In genomic region chr10:95501463-95502081, GRCm38 (mm10) we compare ENCODE assay signal across 8 mouse cellular contexts. TPM values are rescaled to one million over a fixed set of nuclear protein-coding genes. Genes with fewer than 3 reads are reported as not detected.
A peak's percentile ranks its signal among the peaks of the same experiment; 100 is the strongest.
DNase-seq lines count a peak whose midpoint lies in the region; ATAC-seq and TF ChIP-seq lines count a peak whose summit lies in the region.

TSS of gene Mrpl42 (minus strand) at chr10:95501940.

- WGBS in heart, embryonic 11.5 days (ENCODE audit: insufficient replicate concordance) = under 1% methylated on average over 35 of the region's 35 CpGs
- under 1% methylated on average over 35 of the region's 35 CpGs for WGBS in kidney, embryonic 15.5 days
- under 1% methylated on average over 35 of the region's 35 CpGs for WGBS in limb, embryonic 15.5 days
- WGBS in midbrain, postnatal 0 days = 1% methylated on average over 35 of the region's 35 CpGs

- no peaks in the 10 kb centered on the region for H3K27me3 ChIP-seq in erythroblast, embryonic 14.5 days (ENCODE audit: control insufficient read depth)
- H3K27me3 ChIP-seq in heart, embryonic 11.5 days (ENCODE audit: control insufficient read depth, insufficient read depth, low read length) = no peaks in the 10 kb centered on the region
- H3K27me3 ChIP-seq in kidney, embryonic 15.5 days = no peaks in the 10 kb centered on the region
- no peaks in the 10 kb centered on the region for H3K27me3 ChIP-seq in limb, embryonic 15.5 days
- no peaks in the 10 kb centered on the region for H3K27me3 ChIP-seq in midbrain, postnatal 0 days (ENCODE audit: insufficient read depth, low read length)

- peak; percentile 91 for ATAC-seq in heart, embryonic 11.5 days (replicated peaks; ENCODE audit: insufficient number of reproducible peaks, low FRiP score, low TSS enrichment)
- peak; percentile 97 for ATAC-seq in kidney, embryonic 15.5 days (replicated peaks; ENCODE audit: low FRiP score)
- peak; percentile 89 for ATAC-seq in limb, embryonic 15.5 days (ENCODE audit: insufficient number of reproducible peaks, low FRiP score, low TSS enrichment, low read depth)
- ATAC-seq in midbrain, postnatal 0 days (ENCODE audit: low FRiP score) = peak; percentile 95

- no peak for TF ChIP-seq CTCF in midbrain, postnatal 0 days (IDR thresholded peaks at IDR 0.05)

- H3K36me3 ChIP-seq in erythroblast, embryonic 14.5 days (ENCODE audit: control insufficient read depth) = peaks cover 18% of the 10 kb centered on the region
- peaks cover 6% of the 10 kb centered on the region for H3K36me3 ChIP-seq in heart, embryonic 11.5 days (ENCODE audit: control insufficient read depth, insufficient read depth, low read length)
- peaks cover 23% of the 10 kb centered on the region for H3K36me3 ChIP-seq in kidney, embryonic 15.5 days
- H3K36me3 ChIP-seq in limb, embryonic 15.5 days = peaks cover 13% of the 10 kb centered on the region
- H3K36me3 ChIP-seq in midbrain, postnatal 0 days (ENCODE audit: insufficient read depth, low read length) = no peaks in the 10 kb centered on the region

- peak within 1 kb of the TSS; percentile 86 for H3K27ac ChIP-seq in heart, embryonic 11.5 days (ENCODE audit: low read depth, low read length)
- peak within 1 kb of the TSS; percentile 91 for H3K27ac ChIP-seq in kidney, embryonic 15.5 days
- H3K27ac ChIP-seq in limb, embryonic 15.5 days = peak within 1 kb of the TSS; percentile 88
- H3K27ac ChIP-seq in midbrain, postnatal 0 days (ENCODE audit: low read depth, low read length) = peak within 1 kb of the TSS; percentile 88

- no peaks in the 10 kb centered on the region for H3K9me3 ChIP-seq in erythroblast, embryonic 14.5 days (ENCODE audit: control insufficient read depth, low read length)
- H3K9me3 ChIP-seq in heart, embryonic 11.5 days (replicated peaks; ENCODE audit: control insufficient read depth, low read length) = no peaks in the 10 kb centered on the region
- H3K9me3 ChIP-seq in kidney, embryonic 15.5 days (replicated peaks) = no peaks in the 10 kb centered on the region
- no peaks in the 10 kb centered on the region for H3K9me3 ChIP-seq in limb, embryonic 15.5 days
- no peaks in the 10 kb centered on the region for H3K9me3 ChIP-seq in midbrain, postnatal 0 days (ENCODE audit: low read length)

- peak; percentile 83 for DNase-seq in CD4-positive helper T cell, adult 2 months (ENCODE audit: low read depth, low spot score)
- peak; percentile 66 for DNase-seq in brain, embryonic 18.5 days (ENCODE audit: low read depth, low spot score)
- DNase-seq in midbrain, postnatal 0 days (ENCODE audit: low spot score) = peak; percentile 95
- DNase-seq in spleen, postnatal 14 days (ENCODE audit: low spot score in 2 of 2) = peak; percentile 62 to 80

- H3K4me2 ChIP-seq in heart, embryonic 11.5 days = peak within 1 kb of the TSS; percentile 77
- peak within 1 kb of the TSS; percentile 60 for H3K4me2 ChIP-seq in kidney, embryonic 15.5 days
- peak within 1 kb of the TSS; percentile 55 for H3K4me2 ChIP-seq in limb, embryonic 15.5 days
- H3K4me2 ChIP-seq in midbrain, postnatal 0 days (ENCODE audit: low read depth, low read length, poor library complexity, severe bottlenecking) = peak within 1 kb of the TSS; percentile 64

- H3K9ac ChIP-seq in heart, embryonic 11.5 days (ENCODE audit: low read depth, low read length) = peak within 1 kb of the TSS; percentile 85
- peak within 1 kb of the TSS; percentile 84 for H3K9ac ChIP-seq in kidney, embryonic 15.5 days
- peak within 1 kb of the TSS; percentile 56 for H3K9ac ChIP-seq in limb, embryonic 15.5 days
- peak within 1 kb of the TSS; percentile 77 for H3K9ac ChIP-seq in midbrain, postnatal 0 days (replicated peaks; ENCODE audit: low read length, poor library complexity, severe bottlenecking)

- peaks cover 26% of the 10 kb centered on the region for H3K4me1 ChIP-seq in erythroblast, embryonic 14.5 days (ENCODE audit: control insufficient read depth)
- H3K4me1 ChIP-seq in heart, embryonic 11.5 days (ENCODE audit: control insufficient read depth, insufficient read depth, low read length) = peaks cover 4% of the 10 kb centered on the region
- peaks cover 10% of the 10 kb centered on the region for H3K4me1 ChIP-seq in kidney, embryonic 15.5 days
- H3K4me1 ChIP-seq in limb, embryonic 15.5 days = peaks cover 11% of the 10 kb centered on the region
- H3K4me1 ChIP-seq in midbrain, postnatal 0 days (ENCODE audit: insufficient read depth, low read length) = no peaks in the 10 kb centered on the region

- H3K4me3 ChIP-seq in erythroblast, embryonic 14.5 days (replicated peaks) = peak within 1 kb of the TSS; percentile 82
- peak within 1 kb of the TSS; percentile 81 for H3K4me3 ChIP-seq in heart, embryonic 11.5 days (ENCODE audit: low read depth, low read length)
- peak within 1 kb of the TSS; percentile 84 for H3K4me3 ChIP-seq in kidney, embryonic 15.5 days (replicated peaks)
- peak within 1 kb of the TSS; percentile 59 for H3K4me3 ChIP-seq in limb, embryonic 15.5 days
- peak within 1 kb of the TSS; percentile 82 for H3K4me3 ChIP-seq in midbrain, postnatal 0 days (ENCODE audit: low read depth, low read length)

RNA-seq across cellular contexts. Expression of gene Mrpl42, which starts in this region (rescaled TPM):
- polyA plus RNA-seq in erythroblast, embryonic 14.5 days (2012) = 0.95 and 1.3 TPM in 2 replicates
- polyA plus RNA-seq in heart, embryonic 11.5 days (2014; fragmentation: Nextera tagmentation; extraction: Ambion mirVana) = 518 and 543 TPM in 2 replicates
- 337 and 354 TPM in 2 replicates for polyA plus RNA-seq in kidney, embryonic 15.5 days (2015; fragmentation: Nextera tagmentation; extraction: Ambion mirVana)
- polyA plus RNA-seq in limb, embryonic 15.5 days (2015; fragmentation: Nextera tagmentation; extraction: Ambion mirVana) = 275 and 277 TPM in 2 replicates
- total RNA-seq in midbrain, postnatal 0 days (2014; rRNA removed) = 124 and 125 TPM in 2 replicates
- polyA plus RNA-seq in midbrain, postnatal 0 days (2015; fragmentation: Nextera tagmentation; extraction: Ambion mirVana) = 239 and 250 TPM in 2 replicates

Comparison
In these comparisons a context has a peak if more than half of its experiments do, and no peak if none do; other contexts are left out.
1. Peak in every context shown above with its lines: DNase-seq, ATAC-seq, H3K4me3 ChIP-seq and H3K27ac ChIP-seq.
2. RNA of gene Mrpl42 (polyA plus RNA-seq): 518 to 543 TPM in heart, embryonic 11.5 days, 337 to 354 TPM in kidney, embryonic 15.5 days, 275 to 277 TPM in limb, embryonic 15.5 days and 239 to 250 TPM in midbrain, postnatal 0 days; 0.95 to 1.3 TPM in erythroblast, embryonic 14.5 days; every median in the first group is over 100 times any median in the second.